Mouse (Mus musculus): ENCODE measurements around the gene Pakap.

DNA sequence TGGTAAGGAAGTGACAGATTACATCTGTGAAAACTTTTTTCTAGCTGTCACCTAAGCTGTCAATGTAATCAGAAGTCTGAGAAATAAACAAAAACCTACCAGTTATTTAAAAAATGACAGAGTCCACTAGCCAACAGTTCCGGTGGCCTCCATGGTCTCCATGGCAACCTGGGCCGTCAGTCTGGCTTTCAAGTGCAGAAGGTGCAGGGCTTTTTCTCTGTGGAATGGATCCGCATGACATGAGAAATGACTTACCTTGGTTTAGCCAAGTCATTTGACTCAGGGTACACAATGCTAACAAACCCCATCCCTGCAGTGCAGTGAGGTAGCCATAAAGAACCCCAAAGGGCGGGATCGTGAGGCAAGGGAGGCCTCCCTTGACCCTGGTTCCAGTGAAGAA, 354.2 kb downstream of the Pakap start:
- TF ChIP-seq POLR2A (IDR thresholded peaks at IDR 0.05; ENCODE audit: low read depth, low read length) (no peak), CTCF (conservative IDR thresholded peaks at IDR 0.05; ENCODE audit: insufficient read depth, insufficient read length, low read depth, low read length) (no peak)
